Mouse (Mus musculus) hematopoietic stem cell, adult 5-6 weeks (primary cell): Measurements from ENCODE around the gene Sec61g. TPM values are rescaled to one million over a fixed set of nuclear protein-coding genes. Genes with fewer than 3 reads are reported as not detected.

ENCODE experiments used
- ATAC-seq, 2 experiments: fragments of 125-278 bp in 1 of 2; replicated peaks in 1 of 2; 2 replicates each; pipeline ENCODE4 v1.8.0; 2016 to 2017; ENCODE audit warnings: inconsistent platforms in 2 of 2, mild to moderate bottlenecking in 2 of 2, moderate number of reproducible peaks in 2 of 2, low read depth in 1 of 2, moderate TSS enrichment in 1 of 2; ENCODE audit not compliant: low FRiP score in 2 of 2, poor library complexity in 2 of 2, severe bottlenecking in 2 of 2, insufficient read depth in 1 of 2, low TSS enrichment in 1 of 2
- total RNA-seq: library from RNA; stranded (forward); fragments of 172-1452, 232-1000 nt; gene quantifications from 2 replicates; pipeline ENCODE4 v1.2.3, GENCODE M21; 2017

The Sec61g gene
- total RNA-seq, 1 experiment from 2014 or later, result 7.3 TPM

DNA sequence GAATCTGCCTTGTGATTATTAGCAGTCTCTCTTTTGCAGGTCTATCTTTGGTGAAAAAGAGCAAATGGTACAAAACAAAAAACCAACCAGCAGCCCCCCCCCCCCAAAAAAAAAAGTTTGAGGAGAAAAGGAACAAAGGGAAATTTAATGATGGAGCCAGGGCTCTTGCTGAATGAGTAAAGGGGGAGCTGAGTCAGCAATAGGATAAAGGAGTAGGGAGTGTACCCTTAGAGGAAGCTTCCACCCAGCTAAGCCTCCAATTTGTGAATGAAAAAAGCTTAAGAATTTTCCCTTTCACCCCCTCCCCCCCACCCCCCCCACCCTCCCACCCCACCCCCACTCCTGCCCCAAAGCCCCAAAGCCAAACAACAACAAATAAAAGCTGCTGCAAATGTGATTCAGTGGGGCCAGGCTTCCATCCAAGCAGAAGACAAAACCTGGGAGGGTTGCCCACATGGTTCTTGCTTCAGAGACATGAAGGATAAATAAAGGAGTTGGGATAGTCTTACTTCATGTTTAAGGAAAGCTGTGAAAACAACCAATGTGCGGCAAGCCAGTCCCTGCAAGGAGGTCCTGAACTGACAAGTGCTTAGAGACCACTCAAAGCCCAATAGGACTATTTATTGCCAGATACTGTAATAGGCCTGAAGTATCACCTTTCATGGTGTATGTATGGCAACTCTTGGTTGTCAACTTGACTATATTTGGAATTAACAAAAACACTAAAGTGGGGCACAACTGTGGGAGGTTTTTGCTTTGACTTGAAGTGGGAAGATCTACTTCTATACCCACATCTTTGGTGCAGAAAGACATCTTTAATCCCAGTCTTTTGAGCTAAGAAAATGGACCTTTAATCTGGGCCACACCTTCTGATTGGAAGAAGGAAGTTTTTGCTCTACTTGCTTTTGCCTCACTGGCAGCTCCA is 9.3 kb downstream of the Sec61g start:
- no peak for ATAC-seq

Other genes with a start within 250 kb of the Sec61g start
- gene Egfr, start 243.7 kb upstream of the Sec61g start, total RNA-seq, result not detected in 2 replicates